Mouse (Mus musculus) right cerebral cortex, postnatal 25 days (tissue): ENCODE measurements around the gene Clstn3.
"Not testable (repeated sequence)": the region's sequence is repeated elsewhere in the genome, so short reads cannot be mapped to it uniquely, and the experiment has no call there.

ENCODE experiments used
- DNase-seq: peaks from one replicate; pipeline ENCODE4 v3.0.0; 2022

The Clstn3 gene

DNA sequence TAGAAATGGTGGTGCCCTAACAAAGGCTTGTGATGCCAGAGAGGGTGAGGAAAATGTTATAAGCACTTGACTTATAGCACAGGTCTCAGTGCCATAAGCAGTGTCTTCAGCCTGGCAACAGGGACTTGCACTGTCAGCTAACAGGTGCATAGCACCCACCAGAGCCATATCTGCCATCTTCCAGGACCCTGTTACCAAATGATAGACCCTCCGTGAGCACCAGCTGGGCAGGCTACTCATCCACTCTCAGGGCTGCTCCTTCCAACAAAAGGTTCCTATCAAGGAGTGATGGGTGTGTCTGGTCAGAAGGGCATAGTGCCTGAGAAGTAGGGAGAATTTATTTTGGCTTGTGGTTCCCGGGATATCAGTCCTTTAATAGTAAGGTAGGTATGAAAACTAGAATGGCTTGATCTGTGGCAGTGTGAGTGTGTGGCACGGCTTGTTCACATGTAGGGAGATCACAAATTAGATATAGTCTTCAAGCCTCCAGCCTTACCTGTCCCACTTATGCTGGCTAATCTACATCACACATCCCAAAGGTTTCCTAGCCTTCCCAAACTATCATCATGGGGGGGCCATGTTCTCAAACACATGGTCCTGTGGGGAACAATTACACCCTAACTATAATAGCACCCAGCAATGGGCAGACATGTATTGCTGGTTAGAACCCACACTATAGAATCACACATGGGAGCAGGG, 14.4 kb upstream of the Clstn3 start:
- DNase-seq: no peak

DNA sequence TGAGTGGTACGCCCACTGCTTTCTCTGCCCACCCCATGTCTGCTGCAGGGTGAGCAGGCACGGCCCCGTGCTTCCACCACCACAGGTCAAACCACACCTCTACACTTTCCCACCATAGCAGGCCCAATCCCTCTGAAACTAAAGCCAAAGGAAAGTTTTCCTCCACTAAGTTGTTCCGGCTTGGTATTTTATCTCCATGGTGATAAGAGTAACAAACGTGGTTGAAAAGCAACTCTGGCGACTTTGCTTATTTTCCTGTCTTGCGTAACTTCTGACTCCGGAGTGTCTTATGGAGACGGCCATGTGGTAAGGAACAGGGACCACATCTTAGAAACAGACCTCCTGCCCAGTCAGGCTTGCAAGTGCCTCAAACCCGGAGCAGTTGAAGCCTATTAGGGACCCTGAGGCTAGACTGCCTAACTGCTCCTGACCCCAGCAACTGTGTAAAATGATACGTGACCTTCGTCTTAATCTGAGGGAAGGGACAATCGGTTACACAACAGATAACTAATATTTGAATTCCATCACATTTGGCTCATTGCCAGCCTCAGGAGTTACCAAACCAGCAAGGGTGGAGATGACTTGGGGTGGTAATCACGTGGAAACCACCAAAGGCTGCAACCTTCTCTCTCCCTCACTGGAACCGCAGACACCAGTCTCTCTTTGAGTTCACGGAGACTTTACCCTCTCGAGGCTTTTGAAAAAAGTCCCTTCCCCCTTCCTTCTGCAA, 13.5 kb upstream of the Clstn3 start:
- DNase-seq: no peak

DNA sequence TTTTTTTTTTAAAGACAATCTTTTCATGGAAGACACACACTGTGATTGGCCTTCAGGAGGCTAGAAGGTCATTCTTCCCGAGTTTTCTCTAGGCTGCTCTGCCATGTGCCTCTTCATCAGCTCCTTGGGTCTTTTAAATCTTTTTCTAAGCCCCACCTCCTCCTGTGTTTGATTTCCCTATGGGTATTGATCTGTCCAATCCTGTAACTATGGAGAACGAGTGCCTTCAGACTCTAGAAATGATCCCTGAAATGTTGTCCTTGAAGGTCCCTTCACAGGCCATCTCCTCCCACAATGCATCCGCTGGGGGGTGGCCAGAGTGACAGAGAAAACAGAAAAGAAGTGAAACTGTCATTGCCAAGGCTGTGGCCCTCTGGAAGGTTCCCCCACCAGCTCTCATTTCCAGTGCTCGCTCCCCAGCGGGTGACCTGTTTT, 12.6 kb upstream of the Clstn3 start:
- no peak for DNase-seq

DNA sequence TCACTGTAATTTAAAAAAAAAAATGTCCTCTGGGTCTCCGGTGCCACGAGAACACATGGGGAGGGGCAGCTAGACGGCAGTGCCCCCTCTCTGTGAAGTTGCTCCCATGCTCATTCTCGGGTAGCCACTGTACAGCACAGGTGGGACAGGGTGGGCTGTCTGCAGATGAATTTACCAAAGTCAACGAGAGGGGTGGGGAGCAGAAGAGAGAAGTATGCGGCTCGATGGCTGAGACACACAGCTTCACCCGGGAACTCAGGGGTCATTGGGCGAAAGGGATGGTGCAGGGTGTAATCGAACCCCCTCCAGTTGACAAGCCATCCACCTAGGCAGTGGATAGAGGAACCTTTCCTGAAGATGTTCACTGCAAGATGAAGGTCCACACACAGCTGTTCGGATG, 12.2 kb upstream of the Clstn3 start:
- no peak for DNase-seq

DNA sequence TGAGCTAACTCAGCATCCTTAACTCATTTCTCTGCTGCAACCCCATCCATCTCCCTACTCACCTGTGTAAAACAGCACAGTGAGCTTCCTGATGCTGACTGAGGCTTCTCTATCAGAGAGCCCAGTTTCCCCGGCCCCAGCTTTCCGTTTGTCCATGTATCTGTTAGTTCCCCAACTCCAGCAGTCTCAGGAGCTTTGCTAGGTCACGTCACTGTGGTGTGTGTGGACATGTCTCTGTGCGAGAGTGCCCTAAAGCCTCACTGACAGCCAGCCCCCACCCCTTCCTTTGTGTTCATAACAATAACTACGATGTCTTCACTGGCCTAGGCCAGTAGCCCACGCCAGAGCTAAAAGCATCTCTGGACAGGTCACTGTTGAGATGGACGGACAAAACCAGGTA, 11.6 kb upstream of the Clstn3 start:
- no peak for DNase-seq

DNA sequence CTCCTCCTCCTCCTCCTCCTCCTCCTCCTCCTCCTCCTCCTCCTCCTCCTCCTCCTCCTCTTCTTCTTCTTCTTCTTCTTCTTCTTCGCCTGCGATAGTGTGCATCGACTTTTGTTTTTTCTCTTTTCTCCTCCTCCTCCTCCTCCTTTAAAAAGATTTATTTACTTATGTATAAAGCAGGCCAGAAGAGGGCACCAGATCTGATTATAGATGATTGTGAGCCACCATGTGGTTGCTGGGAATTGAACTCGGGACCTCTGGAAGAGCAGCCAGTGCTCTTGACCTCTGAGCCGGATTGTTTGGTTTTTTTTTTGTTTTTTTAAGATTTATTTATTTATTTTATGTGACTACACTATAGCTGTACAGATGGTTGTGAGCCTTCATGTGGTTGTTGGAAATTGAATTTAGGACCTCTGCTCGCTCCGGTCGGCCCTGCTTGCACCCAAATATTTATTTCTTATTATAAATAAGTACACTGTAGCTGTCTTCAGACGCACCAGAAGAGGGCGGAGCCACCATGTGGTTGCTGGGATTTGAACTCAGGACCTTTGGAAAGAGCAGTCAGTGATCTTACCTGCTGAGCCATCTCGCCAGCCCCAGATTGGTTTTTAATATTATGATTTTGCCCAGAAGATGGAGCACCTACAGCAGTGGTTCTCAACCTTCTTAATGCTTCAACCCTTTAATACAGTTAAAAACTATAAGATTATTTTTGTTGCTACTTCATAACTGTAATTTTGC, 10.9 kb upstream of the Clstn3 start:
- not testable (repeated sequence) for DNase-seq

DNA sequence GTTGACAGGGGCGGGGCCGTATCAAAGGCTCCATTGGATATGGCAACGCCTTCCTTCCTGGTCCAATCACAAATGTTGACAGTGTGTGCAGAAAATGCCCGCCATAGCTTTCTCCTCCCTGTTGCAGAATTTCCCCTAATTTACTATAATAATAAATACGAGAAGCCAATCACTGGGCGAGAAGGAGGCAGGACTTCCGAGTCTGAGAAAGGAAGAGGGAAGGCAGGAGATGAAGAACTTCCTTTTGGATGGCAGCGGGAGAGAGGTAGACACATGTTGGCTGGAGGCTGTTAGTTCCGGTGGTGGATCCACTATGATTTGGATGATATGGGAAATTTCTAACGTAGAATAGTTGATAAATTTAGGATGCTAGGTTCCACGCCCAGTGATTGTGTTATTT, 10.0 kb upstream of the Clstn3 start:
- no peak for DNase-seq

DNA sequence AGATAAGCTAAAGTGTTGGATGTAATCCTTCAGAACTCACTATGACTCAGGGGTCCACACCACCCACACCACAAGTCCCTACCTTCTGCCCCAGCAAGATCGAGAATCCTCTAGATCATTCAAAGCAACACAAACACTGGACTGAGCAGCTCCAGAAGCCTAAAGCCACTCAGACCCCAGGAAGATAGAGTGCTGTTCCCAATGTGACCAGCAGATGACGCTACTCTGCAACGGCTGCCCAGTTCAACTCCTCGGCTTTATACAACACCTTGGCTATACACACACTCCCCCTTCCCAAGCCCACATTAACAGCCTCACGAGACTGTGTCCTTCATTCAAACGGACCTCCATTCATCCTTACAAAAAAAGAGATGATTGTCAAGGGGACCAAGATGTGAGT, 8.2 kb upstream of the Clstn3 start:
- no peak for DNase-seq

DNA sequence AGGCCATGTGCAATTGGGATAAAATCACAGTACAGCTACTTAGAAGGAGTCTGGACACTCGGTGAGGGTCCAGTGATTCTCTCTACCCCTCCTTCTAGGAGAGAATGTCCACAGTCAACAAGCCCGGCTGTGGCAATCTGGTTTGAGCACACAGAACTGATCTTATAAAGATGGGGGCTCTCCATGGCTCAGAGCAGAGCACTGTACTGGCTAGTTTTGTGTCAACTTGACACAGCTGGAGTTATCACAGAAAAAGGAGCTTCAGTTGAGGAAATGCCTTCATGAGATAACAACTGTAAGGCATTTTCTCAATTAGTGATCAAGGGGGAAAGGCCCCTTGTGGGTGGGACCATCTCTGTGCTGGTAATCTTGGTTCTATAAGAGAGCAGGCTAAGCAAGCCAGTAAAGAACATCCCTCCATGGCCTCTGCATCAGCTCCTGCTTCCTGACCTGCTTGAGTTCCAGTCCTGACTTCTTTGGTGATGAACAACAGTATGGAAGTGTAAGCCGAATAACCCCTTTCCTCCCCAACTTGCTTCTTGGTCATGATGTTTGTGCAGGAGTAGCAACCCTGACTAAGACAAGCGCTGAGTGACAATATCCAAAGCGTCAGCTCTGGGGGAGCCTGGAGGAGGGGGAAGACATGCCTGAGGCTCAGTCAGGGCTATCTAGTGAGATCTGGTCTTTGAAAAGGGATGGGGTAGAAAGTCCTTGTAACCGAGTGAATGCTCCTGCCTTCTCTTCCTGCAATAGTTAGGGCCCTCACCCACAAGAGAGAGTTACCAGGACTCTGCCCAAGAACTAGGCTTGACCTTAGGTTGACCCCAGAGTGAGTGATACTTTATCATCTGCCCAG, 7.4 kb upstream of the Clstn3 start:
- DNase-seq: not testable (repeated sequence)

DNA sequence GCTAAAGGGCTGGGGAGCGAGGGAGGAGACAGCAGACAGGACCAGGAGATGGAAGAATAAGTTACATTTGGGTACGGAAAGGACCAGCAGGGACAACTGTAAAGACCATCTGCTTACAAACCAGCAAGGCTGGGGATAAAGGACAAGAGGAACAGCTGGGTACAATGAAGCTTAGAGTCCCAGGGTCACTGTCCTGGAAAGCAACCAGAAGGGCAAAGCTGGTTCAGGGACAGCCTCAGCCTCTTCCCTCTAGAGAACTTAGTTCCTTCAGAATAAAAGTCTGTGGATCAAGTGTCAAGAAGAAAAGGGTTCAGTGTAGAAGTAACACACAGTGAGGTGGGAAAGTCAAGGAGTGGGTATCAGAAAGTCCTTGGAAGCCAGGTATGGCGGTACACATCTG, 6.5 kb upstream of the Clstn3 start:
- no peak for DNase-seq

DNA sequence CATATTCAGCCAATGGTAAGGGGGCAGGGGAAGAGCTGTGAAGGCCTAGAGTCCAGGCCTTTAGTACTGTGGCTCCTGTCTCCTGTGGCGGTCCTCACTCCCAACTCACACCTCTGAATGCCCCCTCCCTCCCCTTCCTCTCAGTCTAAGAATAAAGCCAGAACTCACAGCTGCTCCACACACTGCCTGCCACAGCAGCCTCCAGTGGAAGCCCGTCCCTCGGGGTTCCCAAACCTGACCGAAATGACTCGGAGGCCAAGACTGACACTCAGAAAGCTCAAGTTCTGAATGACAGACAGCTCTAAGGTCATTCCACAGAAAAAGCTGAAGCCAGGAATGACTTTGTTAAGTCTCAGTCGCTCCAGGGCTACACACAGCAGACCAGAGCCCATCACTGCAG, 1.1 kb upstream of the Clstn3 start:
- DNase-seq: no peak

DNA sequence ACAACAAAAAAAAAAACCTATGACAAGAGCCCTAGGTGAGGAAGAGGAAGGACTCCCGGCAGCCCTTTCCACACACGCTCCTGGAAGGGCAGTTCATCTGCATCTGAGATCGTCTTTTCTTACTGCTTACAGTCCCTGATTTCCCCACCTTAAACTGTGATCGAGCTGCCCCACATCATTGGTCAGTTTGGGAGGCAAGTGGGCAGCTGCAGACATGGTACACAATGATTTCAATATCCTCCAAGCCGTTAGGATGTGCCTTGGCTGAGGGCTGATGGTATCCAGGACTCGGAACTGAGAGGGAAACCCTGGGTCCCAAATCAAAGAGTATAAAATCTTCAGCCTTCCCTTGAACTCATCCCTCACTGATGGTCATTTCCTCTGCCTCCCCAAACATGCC, 705 bp upstream of the Clstn3 start:
- no peak for DNase-seq

DNA sequence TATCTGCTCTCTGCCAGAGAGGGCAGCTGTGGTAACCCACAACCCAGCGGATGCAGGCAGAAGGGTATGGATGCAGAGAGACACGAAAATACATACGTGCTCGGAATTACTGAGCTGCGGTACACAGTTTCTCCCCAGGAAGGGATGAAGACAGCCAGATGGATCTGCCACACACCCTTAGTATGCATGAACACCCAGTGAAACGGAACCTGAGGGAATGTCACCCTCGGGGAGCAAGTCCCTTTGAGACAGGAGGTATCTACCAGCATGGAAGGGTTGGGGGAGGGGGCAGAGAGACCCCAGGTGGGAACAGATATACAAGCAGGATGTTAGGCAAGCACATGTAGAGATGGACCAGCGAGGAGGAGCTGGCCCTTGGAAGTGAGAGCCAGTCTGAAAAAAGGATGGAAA, 708 bp downstream of the Clstn3 start:
- DNase-seq: peak; percentile 36

DNA sequence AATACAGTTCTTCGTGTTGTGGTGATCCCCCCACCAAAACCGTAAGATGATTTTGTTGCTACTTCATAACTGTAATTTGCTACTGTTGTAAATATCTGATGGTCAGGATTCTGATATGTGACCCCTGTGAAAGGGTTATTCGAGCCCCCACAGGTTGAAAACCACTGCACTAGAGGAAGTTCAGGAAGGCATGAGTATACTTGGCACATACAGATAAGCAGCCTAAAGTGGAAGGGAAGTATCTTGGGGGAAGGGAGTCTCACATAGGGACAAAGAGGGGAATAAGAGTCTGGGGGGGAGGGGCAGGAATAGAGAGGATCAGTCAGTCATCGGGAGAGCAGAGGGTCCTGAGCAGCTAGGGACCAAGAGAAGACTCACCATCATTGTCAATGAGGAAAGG, 5.2 kb downstream of the Clstn3 start:
- no peak for DNase-seq

DNA sequence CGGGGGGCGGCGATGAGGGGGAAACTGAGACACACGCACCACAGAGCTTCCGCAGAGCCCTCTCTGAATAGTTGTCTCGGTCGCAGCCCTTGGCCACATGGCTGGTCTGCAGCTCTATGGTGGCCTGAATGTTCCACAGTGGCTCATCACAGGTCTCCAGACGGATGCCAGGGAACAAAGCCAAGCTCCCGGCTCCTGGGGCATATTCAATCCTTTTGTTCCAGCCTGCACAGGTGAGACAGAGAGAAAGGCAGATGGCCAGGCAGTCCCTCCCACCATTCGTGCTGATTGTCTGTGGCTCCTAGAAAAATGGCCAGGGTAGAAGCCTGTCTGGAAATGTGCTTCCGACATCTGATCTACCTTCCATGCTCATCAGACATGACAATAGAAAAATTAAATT, 6.1 kb downstream of the Clstn3 start:
- DNase-seq: no peak

DNA sequence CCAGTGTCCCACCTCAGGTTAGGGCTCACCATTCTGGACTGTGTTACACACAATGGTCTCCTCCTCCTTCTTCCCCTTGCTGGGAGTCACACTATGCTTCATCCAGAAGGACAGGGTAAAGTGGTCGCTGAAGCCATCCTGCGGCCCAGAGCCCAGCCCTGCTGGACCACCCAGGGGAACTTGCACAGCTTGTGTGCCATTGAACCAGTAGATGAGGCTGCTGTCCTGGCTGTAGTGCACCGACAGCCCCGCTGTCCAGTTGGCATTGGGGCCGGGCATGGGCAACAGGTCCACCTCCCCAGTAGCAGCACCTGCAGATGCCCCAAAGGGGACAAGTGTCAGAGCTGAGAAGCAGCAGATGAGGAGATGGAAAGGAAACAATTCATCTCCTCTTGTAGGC, 6.8 kb downstream of the Clstn3 start:
- no peak for DNase-seq

DNA sequence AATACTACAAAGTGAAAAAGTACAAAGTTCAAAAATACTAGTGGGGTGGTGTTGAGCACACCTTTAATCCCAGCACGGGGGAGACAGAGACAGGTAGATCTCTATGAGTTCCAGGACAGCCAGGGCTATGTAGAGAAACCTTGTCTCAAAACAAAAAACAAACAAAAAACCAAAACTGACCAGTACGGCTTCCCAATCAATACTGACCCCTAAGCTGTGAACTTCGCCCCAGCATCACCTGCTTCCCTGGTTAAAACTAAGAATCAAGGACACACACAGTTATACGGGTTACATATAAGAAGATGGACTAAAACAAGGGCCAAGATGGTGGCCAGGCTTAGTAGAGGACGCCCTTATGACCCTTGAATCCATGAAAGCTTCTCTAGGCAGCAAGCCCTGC, 8.4 kb downstream of the Clstn3 start:
- DNase-seq: no peak

DNA sequence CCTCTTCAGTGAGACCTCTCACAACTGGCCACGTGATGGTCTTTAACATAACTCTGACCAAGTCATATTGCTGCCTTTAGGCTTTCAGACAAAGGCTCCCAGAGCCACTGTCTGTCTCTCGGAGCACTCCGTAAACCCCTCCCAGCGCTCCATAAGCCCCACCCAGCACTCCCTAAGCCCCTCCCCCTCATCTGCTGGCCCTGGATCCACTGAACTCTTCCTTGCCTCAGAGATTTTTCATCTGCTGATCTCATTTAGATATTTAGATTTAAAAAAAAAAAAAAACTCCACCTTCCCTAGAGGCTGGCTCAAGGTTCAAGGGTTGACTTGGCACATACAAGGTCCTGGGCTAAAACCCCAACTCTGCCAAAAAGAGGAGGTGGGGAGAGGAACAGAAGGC, 10.8 kb downstream of the Clstn3 start:
- no peak for DNase-seq

DNA sequence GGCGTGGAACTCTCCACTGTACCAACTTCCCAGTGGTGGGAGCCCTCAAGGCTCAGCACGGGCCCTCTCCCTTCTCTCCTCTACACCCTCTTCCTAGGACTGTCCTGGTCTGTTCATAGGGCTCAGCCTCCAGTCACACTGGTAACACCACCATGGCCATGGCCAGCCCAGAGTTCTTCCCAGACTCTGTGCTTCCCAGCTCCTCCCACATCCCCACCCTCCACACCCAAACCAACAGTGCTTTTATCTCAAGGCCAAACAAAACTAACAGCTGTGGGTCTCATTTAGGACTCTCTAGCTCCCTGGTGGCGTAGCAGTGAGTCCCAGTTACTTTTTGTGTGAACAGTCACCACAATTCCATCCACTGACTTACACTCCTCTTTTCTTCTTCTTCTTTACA, 12.6 kb downstream of the Clstn3 start:
- DNase-seq: no peak

DNA sequence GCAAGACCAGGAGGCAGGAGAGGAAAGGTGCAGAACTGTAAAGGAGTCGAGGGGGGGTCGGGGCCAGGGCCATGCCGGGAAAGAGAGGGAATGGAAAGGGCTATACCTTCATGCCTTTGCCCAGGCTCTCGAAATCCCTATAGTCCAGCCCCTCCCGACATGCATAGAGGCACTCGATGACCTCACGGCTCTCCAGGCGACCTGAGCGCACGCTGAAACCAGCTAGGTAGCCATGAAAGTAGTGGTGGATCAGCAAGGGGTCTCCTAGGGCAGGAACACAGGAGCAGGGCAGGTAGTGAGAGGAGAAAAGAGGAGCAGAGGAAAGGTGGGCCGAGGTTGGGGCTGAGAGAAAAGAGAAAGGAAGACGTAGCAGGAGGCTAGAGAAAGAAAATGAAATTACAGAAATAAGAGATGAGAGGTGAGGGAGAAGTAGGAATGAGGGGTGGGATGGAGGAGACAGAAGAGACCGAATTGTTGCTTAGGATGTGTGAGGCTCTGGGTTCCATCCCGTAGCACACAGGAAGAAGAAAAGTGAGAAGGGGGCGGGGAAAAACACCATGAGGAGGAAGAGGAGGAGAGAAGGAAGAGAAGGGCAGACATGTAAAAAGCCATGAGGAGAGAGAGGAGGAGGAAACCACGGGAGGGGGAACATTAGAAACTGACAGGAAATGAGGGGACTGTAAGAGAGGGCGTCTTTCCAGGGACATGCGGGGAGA, 14.8 kb downstream of the Clstn3 start:
- DNase-seq: no peak

DNA sequence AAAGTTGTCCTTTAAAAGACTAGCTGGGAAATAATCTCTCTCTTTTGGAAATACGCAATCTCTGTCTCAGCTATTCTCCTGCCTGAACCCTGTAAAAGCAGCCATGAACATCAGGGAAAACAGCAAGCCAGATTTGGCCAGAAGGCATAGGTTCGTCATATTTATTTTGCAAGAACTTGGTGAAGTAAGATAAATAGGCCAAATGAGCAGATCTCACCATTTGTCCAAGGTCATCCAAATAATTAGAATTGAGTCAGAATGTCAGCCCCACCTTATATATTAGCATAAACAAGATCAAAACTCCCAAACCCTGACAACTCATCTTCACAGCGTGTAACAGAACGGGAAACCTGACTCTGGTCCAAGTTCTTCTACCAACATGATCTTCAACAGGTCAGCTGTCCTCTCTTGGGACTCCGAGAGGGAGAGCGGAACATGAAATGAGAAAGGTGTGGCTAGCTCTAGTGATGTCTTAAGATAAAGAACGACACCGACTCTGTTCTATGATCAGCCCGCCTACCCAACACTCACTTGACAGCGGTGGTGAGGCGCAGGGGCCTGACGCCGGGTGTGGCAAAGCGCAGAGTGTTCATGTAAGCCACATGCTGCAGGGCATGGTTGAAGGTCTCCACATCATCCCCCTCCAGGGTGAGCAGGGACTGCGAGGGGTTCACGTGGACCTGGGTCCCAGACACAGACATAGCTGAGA, 15.5 kb downstream of the Clstn3 start:
- no peak for DNase-seq
